Comparison of ENCODE assay signal across 16 mouse cellular contexts in the genomic region with DNA sequence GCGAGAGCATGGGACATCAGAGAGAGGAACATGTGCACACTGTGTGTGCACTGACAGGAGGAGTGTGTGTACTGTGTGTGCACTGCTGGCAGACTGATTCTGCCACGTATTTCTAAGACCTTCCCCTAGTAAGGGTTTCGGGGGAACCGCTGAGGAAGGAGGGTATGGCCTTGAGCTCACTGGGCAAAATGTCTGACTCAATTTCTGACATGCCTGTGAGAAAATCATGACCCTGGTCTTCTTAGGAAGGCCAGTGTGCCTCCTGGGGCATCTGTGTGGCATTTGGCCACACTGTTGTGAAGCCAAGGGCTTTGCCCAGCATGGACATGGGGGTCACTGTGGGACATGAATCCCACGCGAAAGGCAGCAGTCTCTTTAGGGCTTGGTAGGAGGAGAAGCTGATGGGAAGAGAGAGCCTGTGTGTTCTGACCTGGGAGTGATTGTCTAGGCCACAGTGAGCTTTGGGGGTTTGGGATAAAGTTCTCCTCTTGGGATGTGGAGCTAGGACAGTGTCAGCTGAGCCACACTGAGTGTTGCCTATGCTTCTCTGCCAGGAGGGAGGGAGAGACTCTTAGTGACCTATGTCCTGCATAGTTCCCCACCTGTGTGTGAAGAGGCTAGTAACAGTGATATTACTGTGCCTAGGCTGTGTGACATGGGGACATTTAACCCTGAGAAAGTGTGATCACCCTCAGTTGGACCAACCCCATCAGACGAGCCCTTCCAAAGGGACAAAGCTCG. TPM values are rescaled to one million over a fixed set of nuclear protein-coding genes. Genes with fewer than 3 reads are reported as not detected.
DNase-seq lines count a peak whose midpoint lies in the region; ATAC-seq and TF ChIP-seq lines count a peak whose summit lies in the region.
"Had no signal": no experiment of that assay in that cellular context is flagged by ENCODE, and none has a peak within 500 bp of the region (broad histone marks: within the 10 kb centered on the region; RNA-seq: fewer than 3 reads in every experiment).

No protein-coding gene starts in this region.

- peak; percentile 7; the same call in 1 of the 2 replicates for ATAC-seq in heart, postnatal 0 days (ENCODE audit: insufficient read depth, low read depth)
- no peak; the same call in 1 of the 2 replicates for ATAC-seq in neural tube, embryonic 13.5 days (ENCODE audit: low read depth)
- ATAC-seq in CD4-positive, CD25-positive, alpha-beta regulatory T cell, adult 4 months = no peak
- ATAC-seq: liver, postnatal 0 days had no signal

- no peaks in the 10 kb centered on the region for H3K36me3 ChIP-seq in heart, postnatal 0 days (replicated peaks; ENCODE audit: control insufficient read depth, insufficient read depth, low read length)
- no peaks in the 10 kb centered on the region for H3K36me3 ChIP-seq in neural tube, embryonic 13.5 days
- H3K36me3 ChIP-seq: embryonic facial prominence, embryonic 10.5 days; stomach, embryonic 15.5 days had no signal

- H3K4me1 ChIP-seq in cerebellum, adult 2 months (ENCODE audit: control insufficient read depth, insufficient read depth, low read length) = peaks cover 65% of the 10 kb centered on the region
- peaks cover 4% of the 10 kb centered on the region; the same call in 1 of the 2 replicates for H3K4me1 ChIP-seq in heart, postnatal 0 days (ENCODE audit: control insufficient read depth, insufficient read depth)
- H3K4me1 ChIP-seq in neural tube, embryonic 13.5 days (replicated peaks) = peaks cover 33% of the 10 kb centered on the region
- peaks cover 57% of the 10 kb centered on the region for H3K4me1 ChIP-seq in olfactory bulb, adult 2 months (ENCODE audit: control insufficient read depth, insufficient read depth, low read length)
- H3K4me1 ChIP-seq: stomach, embryonic 15.5 days had no signal

- H3K9ac ChIP-seq in heart, postnatal 0 days (replicated peaks; ENCODE audit: low read depth, low read length) = no peak overlapping the region
- no peak overlapping the region for H3K9ac ChIP-seq in neural tube, embryonic 13.5 days
- H3K9ac ChIP-seq: liver, postnatal 0 days; stomach, embryonic 15.5 days had no signal

- H3K4me2 ChIP-seq in heart, postnatal 0 days (ENCODE audit: low read depth, low read length) = no peak overlapping the region
- H3K4me2 ChIP-seq in neural tube, embryonic 13.5 days = no peak overlapping the region
- H3K4me2 ChIP-seq: heart, embryonic 11.5 days; stomach, embryonic 15.5 days had no signal

- no peaks in the 10 kb centered on the region for H3K27me3 ChIP-seq in cerebellum, adult 2 months (ENCODE audit: control insufficient read depth, insufficient read depth, low read length)
- H3K27me3 ChIP-seq in heart, postnatal 0 days (ENCODE audit: control insufficient read depth, insufficient read depth, low read length) = 0 out of 2 replicates have a peak, but pooled peaks cover 6% of the 10 kb centered on the region
- H3K27me3 ChIP-seq in neural tube, embryonic 13.5 days = no peaks in the 10 kb centered on the region
- H3K27me3 ChIP-seq: stomach, embryonic 15.5 days had no signal

- no peak for TF ChIP-seq CTCF in cerebellum, adult 2 months (IDR thresholded peaks at IDR 0.05; ENCODE audit: borderline replicate concordance, insufficient read depth, low read depth, low read length)
- no peak for TF ChIP-seq CTCF in heart, postnatal 0 days (IDR thresholded peaks at IDR 0.05; ENCODE audit: low read depth)
- TF ChIP-seq CTCF in olfactory bulb, adult 2 months (IDR thresholded peaks at IDR 0.05; ENCODE audit: insufficient read depth, low read depth, low read length) = no peak

- WGBS in cerebellum, adult 2 months = 46% methylated on average over 8 of the region's 8 CpGs
- WGBS in heart, postnatal 0 days = 67% methylated on average over 8 of the region's 8 CpGs
- WGBS in neural tube, embryonic 13.5 days = 82% methylated on average over 8 of the region's 8 CpGs
- WGBS in olfactory bulb, adult 2 months = 63% methylated on average over 8 of the region's 8 CpGs

- peak overlapping the region; percentile 18 for H3K27ac ChIP-seq in cerebellum, adult 2 months (ENCODE audit: insufficient read depth, low read length)
- no peak overlapping the region for H3K27ac ChIP-seq in heart, postnatal 0 days (ENCODE audit: low read depth)
- H3K27ac ChIP-seq in neural tube, embryonic 13.5 days (replicated peaks) = peak overlapping the region; percentile 83
- H3K27ac ChIP-seq in olfactory bulb, adult 2 months (ENCODE audit: insufficient read depth, low read depth, low read length) = peak overlapping the region; percentile 89; the same call in 1 of the 2 replicates
- H3K27ac ChIP-seq: embryonic facial prominence, embryonic 10.5 days; stomach, embryonic 15.5 days had no signal

- intact Hi-C loops in heart, postnatal 14 days (cut with DNase I) = no loop called here

- TF ChIP-seq EP300 in heart, postnatal 0 days (IDR thresholded peaks at IDR 0.05; ENCODE audit: low read depth) = no peak

- H3K4me3 ChIP-seq in cerebellum, adult 2 months (replicated peaks; ENCODE audit: insufficient read depth, low read depth, low read length) = no peak overlapping the region
- no peak overlapping the region for H3K4me3 ChIP-seq in heart, postnatal 0 days (ENCODE audit: low read depth, low read length)
- no peak overlapping the region for H3K4me3 ChIP-seq in neural tube, embryonic 13.5 days
- H3K4me3 ChIP-seq in olfactory bulb, adult 2 months (ENCODE audit: insufficient read depth, low read depth, low read length) = no peak overlapping the region
- H3K4me3 ChIP-seq: embryonic facial prominence, embryonic 10.5 days; stomach, embryonic 15.5 days had no signal

- H3K9me3 ChIP-seq in heart, postnatal 0 days (replicated peaks; ENCODE audit: control insufficient read depth, low read length) = no peaks in the 10 kb centered on the region
- no peaks in the 10 kb centered on the region for H3K9me3 ChIP-seq in neural tube, embryonic 13.5 days
- H3K9me3 ChIP-seq: embryonic facial prominence, embryonic 10.5 days; stomach, embryonic 15.5 days had no signal

- DNase-seq in cerebellum, adult 2 months = no peak
- no peak for DNase-seq in cerebellum, adult 11 months
- DNase-seq in heart, postnatal 0 days (ENCODE audit: low spot score) = no peak
- DNase-seq in heart, postnatal 14 days = no peak
- DNase-seq in neural tube, embryonic 10.5 days (ENCODE audit: extremely low spot score, low spot score) = no peak
- DNase-seq: kidney, adult 2 months; kidney, postnatal 25 days; liver; liver, postnatal 0 days; thymus, adult 2 months had no signal

- no peak for TF ChIP-seq POLR2A in cerebellum, adult 2 months (IDR thresholded peaks at IDR 0.05; ENCODE audit: borderline replicate concordance, insufficient read depth, low read length)
- TF ChIP-seq POLR2A in olfactory bulb, adult 2 months (IDR thresholded peaks at IDR 0.05; ENCODE audit: insufficient read depth, low read depth, low read length) = no peak

RNA-seq across cellular contexts. Expression of a gene that starts 36.6 kb away (rescaled TPM):
- 75.5 and 79.8 TPM in 2 replicates for polyA plus RNA-seq in cerebellum, adult 2 months (2012; rRNA removed)
- 4.0 TPM in 1 of 2 replicates, not detected in the other for total RNA-seq in heart, postnatal 0 days (2014; rRNA removed; ENCODE audit: low replicate concordance)
- polyA plus RNA-seq in heart, postnatal 0 days (2015; fragmentation: Nextera tagmentation; extraction: Ambion mirVana) = 3.4 and 3.6 TPM in 2 replicates
- total RNA-seq in heart, postnatal 14 days (2021) = 1 to 10 TPM; 1.2 to 1.4 TPM
- polyA plus RNA-seq in neural tube, embryonic 13.5 days (2015; fragmentation: Nextera tagmentation; extraction: Ambion mirVana) = 40.4 and 41.2 TPM in 2 replicates
- not detected in 2 replicates for polyA plus RNA-seq in olfactory bulb, adult 2 months (2012; ENCODE audit: insufficient read depth, insufficient read length, low replicate concordance, missing spikeins)
- under 1 TPM in 1 of 2 experiments, not detected in 1; 0.28 TPM for polyA plus RNA-seq in CD4-positive, CD25-positive, alpha-beta regulatory T cell, adult 4 months (2017; shearing (Covaris generic))
- polyA plus RNA-seq: liver, postnatal 0 days had no signal
